Mouse (Mus musculus): Measurements from ENCODE around the gene Pnpla3.
A peak's percentile ranks its signal among the peaks of the same experiment; 100 is the strongest.

The Pnpla3 gene

DNA sequence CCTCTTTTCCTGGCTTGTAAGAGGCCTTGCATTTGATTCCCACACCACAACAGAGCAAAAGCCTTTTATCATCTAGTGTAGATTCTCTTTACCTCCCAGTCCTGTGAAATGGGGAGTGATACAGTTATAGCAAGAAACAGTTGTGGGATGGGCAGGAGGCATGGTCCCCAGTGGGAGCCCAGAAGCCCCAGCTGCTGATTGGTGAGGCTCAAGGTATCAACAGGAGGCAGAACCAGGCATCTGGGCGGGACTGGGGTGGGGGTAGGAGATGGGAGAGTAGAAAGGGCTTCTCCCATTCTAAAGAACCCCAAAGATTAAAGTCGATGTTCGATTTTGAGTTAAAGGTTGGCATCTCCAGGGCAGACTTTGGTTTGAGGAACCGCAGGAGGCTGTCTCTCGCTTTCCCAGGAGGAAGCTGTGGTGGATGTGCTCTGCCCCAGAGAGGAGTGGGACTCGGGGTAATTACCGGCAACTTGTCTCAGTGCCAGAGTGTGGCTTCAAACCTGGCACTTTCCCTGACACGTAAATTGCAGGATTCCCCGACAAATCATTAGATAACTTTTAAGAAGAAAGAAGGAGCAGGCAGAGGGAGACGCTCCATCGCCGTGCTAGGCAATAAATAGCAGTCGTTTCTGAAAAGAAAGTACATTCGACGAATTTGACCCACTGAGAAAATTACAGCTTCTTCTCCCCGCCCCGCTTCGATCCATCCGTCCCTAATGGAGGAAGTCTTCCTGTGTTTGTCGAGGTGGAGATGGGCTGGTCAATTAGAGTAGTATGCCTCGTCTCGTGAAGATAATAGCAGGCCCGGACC is 50.5 kb downstream of the Pnpla3 start:
- no peak for DNase-seq (ENCODE audit: low spot score in 2 of 2)

DNA sequence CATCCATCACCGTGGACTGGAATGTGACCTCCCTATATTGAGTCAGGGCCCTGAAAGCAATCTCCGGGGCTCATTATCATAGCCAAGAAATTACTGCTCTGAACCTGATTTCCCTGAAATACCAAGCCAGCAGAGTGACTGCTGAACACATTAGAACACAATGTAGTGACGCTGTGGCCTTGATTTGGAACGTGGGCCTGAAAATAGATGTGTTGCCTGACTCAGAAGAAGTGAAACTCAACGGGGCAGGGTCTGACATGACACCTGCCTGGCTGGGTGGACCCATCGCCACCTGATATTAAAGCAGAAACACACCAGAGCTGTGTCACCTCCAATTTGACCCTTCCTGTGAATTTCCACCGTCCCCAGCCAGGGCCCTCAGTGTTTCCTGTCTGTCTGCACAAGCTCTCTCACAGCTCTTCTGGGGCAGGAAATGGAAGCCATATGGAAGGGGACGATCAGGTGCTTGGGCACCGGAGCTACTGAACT is 51.2 kb downstream of the Pnpla3 start:
- DNase-seq (ENCODE audit: low spot score in 2 of 2): no peak

DNA sequence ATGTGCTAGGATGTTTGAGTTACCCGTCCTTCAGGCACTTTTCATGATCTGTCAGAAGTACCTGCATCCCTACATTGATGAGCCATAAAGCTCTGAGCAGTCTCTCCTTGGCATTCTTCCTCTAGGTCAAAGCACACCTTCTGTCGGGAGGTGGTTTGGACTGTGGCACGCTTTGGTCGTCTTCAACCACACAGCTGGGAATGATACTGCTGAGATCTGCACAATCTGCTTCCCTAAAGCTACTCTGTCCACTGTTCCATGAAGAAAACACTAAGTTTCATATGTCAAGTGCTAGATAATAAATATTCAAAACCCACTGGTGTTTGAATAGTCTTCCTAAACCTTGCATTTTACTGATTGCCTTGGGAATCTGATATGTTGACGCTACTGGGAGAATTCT is 53.9 kb downstream of the Pnpla3 start:
- no peak for DNase-seq (ENCODE audit: low spot score in 2 of 2)

DNA sequence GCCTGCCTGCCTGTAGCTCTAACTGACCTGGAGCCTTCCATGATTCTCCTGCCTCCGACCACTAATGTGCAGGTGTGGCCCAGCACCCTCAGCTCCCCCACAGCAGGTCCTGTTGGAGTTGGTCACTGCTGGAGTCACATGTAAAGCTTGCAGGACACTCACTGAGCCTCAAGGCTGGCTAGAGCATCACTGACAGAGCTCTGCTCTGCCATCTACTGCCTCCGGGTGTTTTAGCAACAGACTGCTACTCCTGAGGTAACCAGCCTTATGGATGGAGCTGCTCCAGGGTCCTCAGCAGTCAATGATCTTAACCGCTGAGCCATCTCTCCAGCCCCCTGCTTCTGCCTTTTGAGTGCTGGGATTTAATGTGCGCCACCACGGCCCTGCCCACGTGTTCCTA is 55.8 kb downstream of the Pnpla3 start:
- no peak for DNase-seq (ENCODE audit: low spot score in 2 of 2)

DNA sequence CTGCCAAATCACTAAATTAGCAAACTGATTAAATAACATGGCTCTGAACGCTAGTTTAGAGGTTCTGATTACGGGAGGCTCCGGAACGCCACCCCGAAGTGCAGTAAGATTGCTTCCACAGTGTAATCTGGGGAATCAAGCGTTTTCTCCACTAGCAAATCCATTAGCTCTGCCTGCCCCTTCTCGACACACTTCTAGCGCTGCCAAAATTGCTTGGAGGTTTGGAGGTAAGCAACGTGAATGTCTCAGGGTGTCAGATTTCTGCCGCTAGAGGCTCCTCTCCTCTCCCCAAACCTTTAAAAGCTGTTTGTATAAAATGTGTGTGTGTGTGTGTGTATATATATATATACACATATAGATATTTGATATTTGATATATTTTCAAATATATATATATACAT is 57.1 kb downstream of the Pnpla3 start:
- no peak for DNase-seq (ENCODE audit: low spot score in 2 of 2)

DNA sequence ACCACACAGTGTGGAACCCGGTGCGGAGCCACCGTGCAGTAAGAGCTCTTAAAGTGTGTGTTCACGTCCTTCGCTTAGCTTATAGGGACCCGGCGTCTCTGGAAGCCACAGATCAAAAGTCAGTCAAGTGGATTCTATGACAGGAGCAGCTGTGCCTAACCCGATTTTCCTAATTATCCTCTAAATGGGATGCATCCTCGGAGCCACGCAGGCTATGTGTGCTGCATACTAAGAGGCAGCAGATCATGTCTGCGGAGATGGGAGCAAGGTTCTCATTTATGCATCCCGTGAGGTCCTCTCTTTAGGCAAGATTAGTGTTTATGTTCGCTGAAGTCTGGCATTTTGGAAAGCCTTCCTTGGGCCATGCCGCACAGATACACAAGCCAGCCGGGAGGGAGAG is 59.3 kb downstream of the Pnpla3 start:
- no peak for DNase-seq (ENCODE audit: low spot score in 2 of 2)

DNA sequence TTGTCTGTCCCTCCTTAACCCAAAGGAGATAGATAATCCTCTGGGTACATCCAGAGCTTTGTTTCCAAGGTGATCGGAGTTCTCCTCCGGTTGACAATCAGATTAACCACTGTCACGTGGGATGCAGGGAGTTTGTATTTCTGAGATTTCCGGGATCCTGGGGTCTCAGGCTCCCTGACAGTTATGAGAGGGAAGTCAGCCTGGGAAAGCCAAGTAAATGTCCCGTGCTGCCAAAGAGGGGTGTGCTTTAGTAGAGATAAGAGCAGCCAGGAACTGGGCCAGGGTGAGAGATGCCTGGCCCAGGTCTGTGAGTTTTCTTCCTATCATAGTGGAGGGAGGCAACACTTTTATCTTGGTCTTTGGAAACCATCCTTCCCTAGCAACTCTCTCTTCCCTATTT is 63.0 kb downstream of the Pnpla3 start:
- DNase-seq (ENCODE audit: low spot score in 2 of 2): no peak

DNA sequence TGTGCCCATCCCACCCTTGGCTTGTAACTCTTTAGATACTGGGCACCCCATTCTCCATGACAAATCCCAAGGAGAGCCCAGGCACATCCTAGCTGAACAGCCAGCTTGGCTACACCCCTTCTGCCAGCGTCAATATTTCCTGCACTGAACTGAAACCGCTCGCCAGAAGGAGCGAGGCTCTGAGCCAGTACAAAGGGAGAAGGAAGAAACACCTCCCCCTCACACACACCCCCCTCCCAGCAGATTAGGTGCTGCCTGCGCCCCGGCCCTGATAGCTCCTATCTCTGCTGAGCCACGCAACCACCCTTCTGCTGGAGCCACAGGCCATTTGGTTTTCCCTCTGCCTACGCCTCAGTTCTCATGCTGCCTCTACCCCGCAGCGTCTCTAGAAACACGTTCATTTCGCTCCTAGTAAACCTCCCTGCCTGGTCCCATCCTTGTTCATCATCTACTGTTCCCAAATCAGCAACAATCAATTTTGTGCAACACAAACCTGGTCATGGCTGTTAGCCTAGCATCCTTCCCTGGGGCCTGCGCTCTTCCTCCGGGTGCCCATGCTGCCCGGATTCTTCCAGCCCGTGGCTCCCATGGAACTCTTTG is 63.6 kb downstream of the Pnpla3 start:
- DNase-seq (ENCODE audit: low spot score in 2 of 2): no peak

DNA sequence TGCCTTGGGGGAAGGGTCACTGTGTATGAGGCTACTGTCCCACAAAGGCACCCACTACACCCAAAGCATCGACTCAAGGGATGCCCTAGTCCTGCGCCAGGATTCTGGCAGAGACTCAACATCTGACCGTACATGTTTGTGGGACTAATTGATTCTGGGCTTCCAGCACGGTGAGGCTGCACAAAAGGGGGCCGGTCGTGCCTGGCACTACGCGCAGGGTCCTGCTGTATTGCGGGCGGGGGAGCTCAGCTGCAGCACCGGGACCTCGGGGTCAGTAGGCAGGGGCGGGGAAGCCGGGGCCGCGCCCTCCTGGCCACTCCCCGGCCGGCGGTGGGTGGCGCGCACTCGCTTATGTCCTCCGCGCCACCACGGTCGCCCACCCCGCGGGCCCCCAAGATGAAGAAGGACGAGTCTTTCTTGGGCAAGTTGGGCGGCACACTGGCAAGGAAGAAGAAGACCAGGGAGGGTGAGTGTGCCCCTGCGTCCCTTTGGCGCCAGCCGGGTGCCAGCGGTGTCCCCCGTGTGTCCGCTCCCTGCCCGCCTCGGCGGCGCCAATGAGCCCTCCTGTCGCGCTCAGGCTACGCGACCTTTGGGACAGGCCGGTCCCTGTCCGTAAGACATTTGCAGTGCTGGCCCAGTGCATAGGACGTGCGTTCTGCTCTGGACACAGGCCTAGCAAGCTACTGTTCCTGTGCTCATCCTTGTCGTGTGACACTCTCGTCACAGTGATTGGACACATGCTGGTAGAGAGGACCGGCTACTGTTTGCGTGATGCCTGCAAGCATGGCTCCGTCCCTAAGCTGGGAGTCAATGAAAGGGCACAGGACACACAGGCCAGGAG is 64.3 kb downstream of the Pnpla3 start, which contains the start of gene Parvb:
TSS of gene Parvb (plus strand) at position 323 of the 841 bp plus-strand sequence.
- peak in 1 of 2 experiments; percentile 27 for DNase-seq (ENCODE audit: low spot score in 2 of 2)

DNA sequence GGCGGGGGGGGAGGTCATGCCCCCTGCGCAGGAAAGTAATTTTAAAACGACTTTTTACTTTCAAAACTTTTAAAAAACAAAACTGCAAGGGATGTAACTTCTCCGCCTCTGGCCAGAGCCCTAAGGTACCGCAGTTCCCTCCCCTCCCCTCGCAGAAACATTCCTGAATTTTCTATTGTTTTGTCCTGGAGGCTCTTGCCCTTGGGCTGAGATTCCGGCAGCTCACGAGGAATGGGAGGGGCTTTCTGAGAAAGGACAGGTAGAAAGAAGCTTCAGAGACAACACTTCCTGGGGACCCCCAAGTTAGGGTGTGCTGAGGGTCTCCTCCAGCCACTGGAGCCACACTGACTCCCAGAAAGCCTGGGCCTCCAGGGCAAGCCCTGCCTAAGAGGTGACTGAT is 65.0 kb downstream of the Pnpla3 start:
- no peak for DNase-seq (ENCODE audit: low spot score in 2 of 2)

DNA sequence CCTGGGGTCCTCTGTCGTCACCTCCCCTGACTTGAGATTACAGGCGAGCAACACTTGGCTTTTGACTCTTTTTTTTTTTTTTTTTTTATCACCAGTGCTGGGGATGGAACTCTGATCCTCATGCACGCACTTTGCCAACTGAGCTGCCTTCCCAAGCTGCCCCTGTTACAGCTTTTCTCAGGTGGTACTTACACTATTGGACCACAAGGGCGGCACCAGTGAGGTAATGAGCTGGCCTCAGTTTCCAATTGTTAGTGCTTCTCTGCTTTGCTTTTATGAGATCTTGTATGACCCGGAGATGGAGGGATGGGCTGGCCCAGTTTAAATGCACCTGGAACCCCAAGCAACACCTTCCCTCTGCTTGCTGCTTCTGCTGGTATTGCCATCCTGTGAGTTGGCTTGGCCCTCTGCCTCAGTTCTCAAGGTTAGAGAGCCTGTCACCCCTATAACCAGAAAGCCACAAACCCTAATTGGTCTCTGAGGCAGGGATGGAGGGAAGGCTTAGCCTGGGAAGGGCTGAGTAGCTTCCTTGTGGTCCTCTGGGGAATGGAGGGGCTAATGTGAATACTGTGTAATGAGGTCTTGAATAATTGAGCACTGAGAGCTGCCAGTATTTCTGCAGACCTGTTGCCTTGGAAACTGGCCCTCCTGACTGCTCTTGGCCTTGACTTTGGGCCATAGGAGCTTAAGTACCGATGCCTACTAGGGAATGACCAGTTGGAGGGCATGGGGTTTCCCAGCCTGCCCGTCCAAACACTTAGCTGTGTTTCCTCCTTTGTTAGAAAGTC is 67.4 kb downstream of the Pnpla3 start:
- no peak for DNase-seq (ENCODE audit: low spot score in 2 of 2)

DNA sequence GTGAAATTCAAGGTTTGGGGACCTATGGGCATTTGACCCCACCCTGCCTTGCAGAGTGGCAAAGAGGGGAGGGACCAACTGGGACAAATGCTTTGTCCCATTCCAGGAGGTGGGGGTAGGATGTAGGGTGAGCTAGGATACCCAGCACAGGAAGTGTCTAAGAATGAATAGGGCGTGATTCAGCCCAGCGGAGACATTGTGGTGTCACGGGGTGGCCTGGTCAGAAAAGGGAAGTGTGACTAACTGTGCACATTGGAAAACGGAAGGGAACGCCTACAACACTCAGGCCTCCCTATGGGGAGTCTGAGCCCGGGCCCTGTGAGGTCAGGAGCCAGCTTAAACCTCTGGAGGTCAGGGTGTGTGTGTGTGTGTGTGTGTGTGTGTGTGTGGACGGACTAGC is 68.0 kb downstream of the Pnpla3 start:
- no peak for DNase-seq (ENCODE audit: low spot score in 2 of 2)

All from frontal cortex, postnatal 14 days (tissue).